Mouse (Mus musculus) monocyte, adult 2 months (primary cell): ENCODE data around the gene Fktn.
A peak's percentile ranks its signal among the peaks of the same experiment; 100 is the strongest.
"Not testable (repeated sequence)": the region's sequence is repeated elsewhere in the genome, so short reads cannot be mapped to it uniquely, and the experiment has no call there.

Experiments
- DNase-seq, 2 experiments: peaks; one replicate each; pipeline ENCODE4 v3.0.0; 2022; ENCODE audit warnings: low spot score in 2 of 2, low read depth in 1 of 2

Gene Fktn

GRCm38 (mm10) chr4:53713704-53714050 is at the start of gene Fktn:
Gene Fktn (plus strand): TSS chr4:53713998.
- DNase-seq, result no peak

GRCm38 (mm10) chr4:53682092-53682491 is 31.7 kb upstream of the Fktn start:
- no peak for DNase-seq

- DNase-seq, result no peak
Observed at GRCm38 (mm10) chr4:53688965-53689364, 24.8 kb upstream of the Fktn start.

GRCm38 (mm10) chr4:53691418-53691817 is 22.4 kb upstream of the Fktn start:
- DNase-seq, result no peak

GRCm38 (mm10) chr4:53709166-53709565 is 4.6 kb upstream of the Fktn start:
- not testable (repeated sequence) for DNase-seq

- no peak for DNase-seq
Observed at GRCm38 (mm10) chr4:53710021-53710420, 3.8 kb upstream of the Fktn start.

GRCm38 (mm10) chr4:53710555-53711328 is 3.1 kb upstream of the Fktn start:
- no peak for DNase-seq

GRCm38 (mm10) chr4:53714051-53714814 is 435 bp downstream of the Fktn start:
- peak; percentile 57 to 69 for DNase-seq

- no peak for DNase-seq
Observed at GRCm38 (mm10) chr4:53715977-53716376, 2.2 kb downstream of the Fktn start.

GRCm38 (mm10) chr4:53717546-53717945 is 3.7 kb downstream of the Fktn start:
- DNase-seq, result no peak

GRCm38 (mm10) chr4:53718261-53718660 is 4.5 kb downstream of the Fktn start:
- DNase-seq, result no peak

- DNase-seq, result no peak
Observed at GRCm38 (mm10) chr4:53722506-53722905, 8.7 kb downstream of the Fktn start.

GRCm38 (mm10) chr4:53726100-53726499 is 12.3 kb downstream of the Fktn start:
- not testable (repeated sequence) for DNase-seq

GRCm38 (mm10) chr4:53728121-53728520 is 14.3 kb downstream of the Fktn start:
- DNase-seq, result no peak

GRCm38 (mm10) chr4:53738956-53739616 is 25.3 kb downstream of the Fktn start:
- DNase-seq, result no peak

GRCm38 (mm10) chr4:53749831-53750230 is 36.0 kb downstream of the Fktn start:
- DNase-seq, result no peak

- no peak for DNase-seq
Observed at GRCm38 (mm10) chr4:53750391-53751120, 36.8 kb downstream of the Fktn start.

GRCm38 (mm10) chr4:53757030-53757429 is 43.2 kb downstream of the Fktn start:
- DNase-seq, result no peak

- no peak for DNase-seq
Observed at GRCm38 (mm10) chr4:53758764-53759163, 45.0 kb downstream of the Fktn start.

GRCm38 (mm10) chr4:53759678-53760077 is 45.9 kb downstream of the Fktn start:
- no peak for DNase-seq

- DNase-seq, result no peak
Observed at GRCm38 (mm10) chr4:53762501-53762900, 48.7 kb downstream of the Fktn start.
